9 mouse cellular contexts compared by ENCODE assay signal in genomic region chr14:54640946-54641304, GRCm38 (mm10). TPM values are rescaled to one million over a fixed set of nuclear protein-coding genes. Genes with fewer than 3 reads are reported as not detected.
DNase-seq lines count a peak whose midpoint lies in the region; ATAC-seq and TF ChIP-seq lines count a peak whose summit lies in the region.
"Had no signal": no experiment of that assay in that cellular context is flagged by ENCODE, and none has a peak within 500 bp of the region (broad histone marks: within the 10 kb centered on the region; RNA-seq: fewer than 3 reads in every experiment).

Gene Gm17606 (plus strand): TSS chr14:54640952.

- peaks cover 6% of the 10 kb centered on the region; the same call in 1 of the 2 replicates for H3K4me1 ChIP-seq in lung, embryonic 16.5 days (replicated peaks; ENCODE audit: control insufficient read depth, insufficient read depth, low read length)
- H3K4me1 ChIP-seq in forebrain, embryonic 10.5 days = peaks cover 29% of the 10 kb centered on the region
- H3K4me1 ChIP-seq in limb, embryonic 11.5 days (ENCODE audit: control insufficient read depth, insufficient read depth, low read length) = peaks cover 14% of the 10 kb centered on the region
- H3K4me1 ChIP-seq in olfactory bulb, adult 2 months (ENCODE audit: control insufficient read depth, insufficient read depth, low read length) = peaks cover 10% of the 10 kb centered on the region

- no peak for DNase-seq in lung, postnatal 36 days
- no peak for DNase-seq in forebrain, embryonic 10.5 days (ENCODE audit: extremely low spot score, low spot score)
- DNase-seq in limb, embryonic 11.5 days (ENCODE audit: low spot score) = no peak
- DNase-seq in adrenal gland, adult 18-20 months (ENCODE audit: low spot score in 2 of 2) = no peak
- no peak for DNase-seq in cerebellum, adult 8-10 months
- DNase-seq in natural killer cell, adult 2 months (ENCODE audit: low spot score in 2 of 2) = no peak

- 0 out of 2 replicates have a peak within 1 kb of the TSS, but pooled peaks have one; percentile 41 for H3K27ac ChIP-seq in lung, embryonic 16.5 days (ENCODE audit: low read length)
- peak within 1 kb of the TSS; percentile 97 for H3K27ac ChIP-seq in forebrain, embryonic 10.5 days
- peak within 1 kb of the TSS; percentile 73 for H3K27ac ChIP-seq in limb, embryonic 11.5 days (replicated peaks; ENCODE audit: low read depth, low read length)
- peak within 1 kb of the TSS; percentile 27; the same call in 1 of the 2 replicates for H3K27ac ChIP-seq in olfactory bulb, adult 2 months (ENCODE audit: insufficient read depth, low read depth, low read length)

- no peak for TF ChIP-seq CTCF in olfactory bulb, adult 2 months (IDR thresholded peaks at IDR 0.05; ENCODE audit: insufficient read depth, low read depth, low read length)

- no peak; the same call in 1 of the 2 replicates for TF ChIP-seq POLR2A in olfactory bulb, adult 2 months (IDR thresholded peaks at IDR 0.05; ENCODE audit: insufficient read depth, low read depth, low read length)

- H3K4me3 ChIP-seq in lung, embryonic 16.5 days (ENCODE audit: low read length) = peak within 1 kb of the TSS; percentile 58
- peak within 1 kb of the TSS; percentile 87 for H3K4me3 ChIP-seq in forebrain, embryonic 10.5 days
- peak within 1 kb of the TSS; percentile 82 for H3K4me3 ChIP-seq in limb, embryonic 11.5 days (ENCODE audit: low read depth, low read length)
- peak within 1 kb of the TSS; percentile 64 for H3K4me3 ChIP-seq in olfactory bulb, adult 2 months (ENCODE audit: insufficient read depth, low read depth, low read length)

- H3K9ac ChIP-seq in lung, embryonic 16.5 days (ENCODE audit: low read length) = peak within 1 kb of the TSS; percentile 75
- peak within 1 kb of the TSS; percentile 94 for H3K9ac ChIP-seq in limb, embryonic 11.5 days (ENCODE audit: low read length)

- H3K9me3 ChIP-seq in lung, embryonic 16.5 days (ENCODE audit: control insufficient read depth, low read length) = no peaks in the 10 kb centered on the region
- no peaks in the 10 kb centered on the region for H3K9me3 ChIP-seq in forebrain, embryonic 10.5 days
- H3K9me3 ChIP-seq in limb, embryonic 11.5 days (ENCODE audit: control insufficient read depth, low read length) = no peaks in the 10 kb centered on the region

- H3K27me3 ChIP-seq in lung, embryonic 16.5 days (ENCODE audit: control insufficient read depth, insufficient read depth, low read depth, low read length) = no peaks in the 10 kb centered on the region
- H3K27me3 ChIP-seq in forebrain, embryonic 10.5 days (ENCODE audit: poor library complexity, severe bottlenecking) = no peaks in the 10 kb centered on the region
- H3K27me3 ChIP-seq in limb, embryonic 11.5 days (ENCODE audit: control insufficient read depth, insufficient read depth, low read length) = no peaks in the 10 kb centered on the region

- ATAC-seq in lung, embryonic 16.5 days (ENCODE audit: low read depth) = no peak; the same call in 1 of the 2 replicates
- peak; percentile 4; the same call in 1 of the 2 replicates for ATAC-seq in limb, embryonic 11.5 days (ENCODE audit: insufficient number of reproducible peaks, low FRiP score, low TSS enrichment, low read depth)

- 1% methylated on average over 27 of the region's 28 CpGs for WGBS in lung, embryonic 16.5 days
- 1% methylated on average over 28 of the region's 28 CpGs for WGBS in forebrain, embryonic 10.5 days
- WGBS in limb, embryonic 11.5 days = under 1% methylated on average over 26 of the region's 28 CpGs
- WGBS in olfactory bulb, adult 2 months = 2% methylated on average over 28 of the region's 28 CpGs

- H3K4me2 ChIP-seq in lung, embryonic 16.5 days (ENCODE audit: low read depth, low read length) = peak within 1 kb of the TSS; percentile 84
- peak within 1 kb of the TSS; percentile 89 for H3K4me2 ChIP-seq in limb, embryonic 11.5 days (ENCODE audit: low read depth, severe bottlenecking)

- peaks cover 28% of the 10 kb centered on the region for H3K36me3 ChIP-seq in lung, embryonic 16.5 days (ENCODE audit: control insufficient read depth, insufficient read depth, low read length)
- peaks cover 77% of the 10 kb centered on the region for H3K36me3 ChIP-seq in forebrain, embryonic 10.5 days (replicated peaks)
- H3K36me3 ChIP-seq in limb, embryonic 11.5 days (ENCODE audit: control insufficient read depth, insufficient read depth, low read length) = peaks cover 35% of the 10 kb centered on the region

RNA-seq across cellular contexts. Expression of gene Gm17606, which starts in this region (rescaled TPM):
- not detected in 2 replicates for polyA plus RNA-seq in lung, embryonic 16.5 days (2015; fragmentation: Nextera tagmentation; extraction: Ambion mirVana)
- not detected in 2 replicates for polyA plus RNA-seq in forebrain, embryonic 10.5 days (2016; fragmentation: Nextera tagmentation; extraction: Ambion mirVana)
- not detected in 2 replicates for polyA plus RNA-seq in limb, embryonic 11.5 days (2014; fragmentation: Nextera tagmentation; extraction: Ambion mirVana)
- polyA plus RNA-seq in olfactory bulb, adult 2 months (2012; ENCODE audit: insufficient read depth, insufficient read length, low replicate concordance, missing spikeins) = not detected in 2 replicates
- not detected for total RNA-seq in adrenal gland, adult 18-20 months (2021)
- polyA plus RNA-seq: brain, embryonic 14.5 days had no signal

Comparison
In these comparisons a context has a peak if more than half of its experiments do, and no peak if none do; other contexts are left out.
1. Peak in ATAC-seq, H3K4me3 ChIP-seq, H3K27ac ChIP-seq, H3K9ac ChIP-seq and H3K4me2 ChIP-seq in limb, embryonic 11.5 days; RNA of the gene not detected or under 1 TPM.
2. H3K27ac ChIP-seq: peak in every context shown above with its lines; median percentile 97 in forebrain, embryonic 10.5 days; 73 in limb, embryonic 11.5 days; 41 in lung, embryonic 16.5 days; 27 in olfactory bulb, adult 2 months.